Mouse (Mus musculus) right cerebral cortex, postnatal 10 days (tissue): ENCODE measurements around the gene Rapgef2.

ENCODE experiments used
- DNase-seq, 2 experiments: peaks; one replicate each; pipeline ENCODE4 v3.0.0; 2021; ENCODE audit warnings: low spot score in 2 of 2

Gene Rapgef2

DNA sequence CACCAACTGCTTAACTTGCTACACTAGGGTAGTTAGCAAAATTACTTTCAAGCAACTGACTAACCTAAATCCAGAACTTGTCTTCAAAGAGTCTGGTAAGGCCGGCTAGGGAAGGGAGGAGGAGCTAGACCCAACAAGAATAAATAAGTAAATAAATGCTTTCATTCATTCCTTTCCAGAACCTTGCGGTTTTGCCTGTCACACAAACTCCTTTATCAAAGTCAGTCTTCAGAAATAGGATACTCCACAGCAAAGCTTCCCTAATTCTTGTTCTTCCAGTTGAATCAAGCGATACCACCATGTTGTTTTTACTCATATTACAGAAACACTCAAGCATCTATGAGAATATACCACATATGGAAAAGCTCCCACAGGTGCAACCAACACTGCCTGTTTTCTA lies 2.3 kb downstream of the Rapgef2 start:
- no peak for DNase-seq

- no peak for DNase-seq
Observed at GRCm38 (mm10) chr3:79283031-79283430, 3.3 kb downstream of the Rapgef2 start.

DNA sequence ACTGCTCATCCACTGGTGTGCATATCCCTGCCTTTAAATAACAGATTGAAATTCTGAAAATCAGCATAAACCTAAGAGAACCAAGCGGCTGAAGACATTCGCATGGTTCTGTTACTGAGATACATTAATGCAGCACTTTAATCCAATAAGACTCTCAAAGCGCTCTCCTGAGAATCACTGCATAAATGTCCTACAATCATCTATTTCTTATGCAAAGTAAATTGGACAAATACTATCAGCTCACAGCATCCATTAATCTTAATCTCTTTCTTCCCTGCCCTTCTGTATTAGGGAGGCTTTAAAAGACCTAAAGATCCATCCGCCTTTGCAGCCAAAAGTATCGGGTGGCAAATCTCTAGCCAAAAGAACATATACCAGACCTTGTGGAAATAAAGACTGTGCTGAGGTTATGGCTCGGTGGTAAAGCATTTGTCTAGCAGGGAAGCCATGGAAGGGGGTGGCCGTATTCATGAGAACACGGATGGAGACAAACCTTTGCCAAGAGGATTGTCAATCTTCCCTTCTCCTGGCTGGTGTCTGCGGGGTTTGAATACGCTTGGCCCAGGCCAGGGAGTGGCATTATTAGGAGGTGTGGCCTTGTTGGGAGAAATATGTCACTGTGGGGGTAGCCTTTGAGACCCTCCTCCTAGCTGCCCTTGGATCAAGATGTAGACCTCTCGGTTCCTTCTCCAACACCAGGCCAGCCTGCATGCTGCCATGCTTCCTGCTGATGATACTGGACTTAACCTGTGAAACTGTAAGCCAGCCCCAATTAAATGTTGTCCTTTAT lies 10.3 kb downstream of the Rapgef2 start:
- DNase-seq: no peak

- no peak for DNase-seq
Observed at GRCm38 (mm10) chr3:79273350-79273749, 13.0 kb downstream of the Rapgef2 start.

DNA sequence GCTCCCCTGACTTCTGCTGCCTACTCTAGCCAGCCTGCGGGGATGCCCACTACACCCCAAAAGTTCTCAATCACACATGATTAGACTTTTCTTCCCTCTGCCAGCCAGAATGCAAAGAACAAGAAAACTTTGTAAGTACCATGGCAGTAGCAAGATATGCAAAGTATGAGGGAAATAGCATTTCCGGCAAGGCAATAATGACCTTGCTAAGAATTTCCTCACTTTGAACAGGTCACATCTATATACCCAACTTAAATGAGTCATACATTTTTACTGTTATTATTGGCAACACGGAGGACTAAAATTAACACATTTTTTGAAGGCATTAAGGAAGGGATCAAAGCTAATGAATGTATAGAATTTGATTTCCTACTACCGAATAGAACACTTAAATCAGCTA lies 13.4 kb downstream of the Rapgef2 start:
- no peak for DNase-seq

GRCm38 (mm10) chr3:79270980-79271555 lies 15.2 kb downstream of the Rapgef2 start:
- DNase-seq: no peak

DNA sequence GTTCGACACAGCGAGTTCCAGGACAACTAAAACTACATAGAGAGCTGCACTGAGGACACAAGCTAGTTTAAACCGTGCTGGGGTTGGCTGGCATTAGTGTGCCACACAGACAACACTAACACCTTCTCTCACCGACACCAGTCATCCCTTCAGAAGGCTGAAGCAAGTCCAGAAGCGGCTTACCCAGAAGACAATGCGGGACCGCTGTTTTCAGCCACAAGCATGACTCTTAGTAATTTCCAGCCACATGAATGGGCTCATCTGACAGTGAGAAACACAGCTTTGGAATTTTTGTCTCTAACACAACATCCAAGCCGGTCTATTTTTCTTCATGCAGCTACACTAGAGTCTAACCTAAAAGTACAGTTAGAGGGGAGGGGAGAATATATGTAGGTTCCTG lies 16.4 kb downstream of the Rapgef2 start:
- no peak for DNase-seq

- no peak for DNase-seq
Observed at GRCm38 (mm10) chr3:79266976-79267375, 19.3 kb downstream of the Rapgef2 start.

DNA sequence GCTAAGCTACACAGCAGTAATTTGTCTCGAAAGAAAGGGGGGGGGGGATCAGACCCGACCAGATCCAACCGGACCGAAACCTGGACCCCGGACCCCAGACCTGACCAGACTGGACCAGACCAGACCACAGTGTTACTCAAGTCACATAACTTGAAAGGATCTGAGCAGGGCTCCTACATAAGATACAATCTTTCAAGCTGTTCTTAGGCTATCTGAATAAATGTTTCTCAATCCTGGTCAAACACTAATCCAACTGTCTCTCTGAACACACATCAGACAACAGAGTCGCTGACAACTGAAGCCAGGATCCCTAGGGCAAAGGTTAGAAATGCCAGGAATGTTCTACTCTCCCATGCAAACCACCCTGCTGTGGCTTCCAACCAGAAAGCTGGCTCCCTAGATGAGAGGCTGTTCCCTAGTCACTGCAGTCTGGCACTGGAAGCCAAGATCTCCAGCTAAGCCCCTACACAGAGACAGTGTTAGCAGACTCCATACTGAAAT lies 24.5 kb downstream of the Rapgef2 start:
- DNase-seq: peak in 1 of 2 experiments; percentile 39

DNA sequence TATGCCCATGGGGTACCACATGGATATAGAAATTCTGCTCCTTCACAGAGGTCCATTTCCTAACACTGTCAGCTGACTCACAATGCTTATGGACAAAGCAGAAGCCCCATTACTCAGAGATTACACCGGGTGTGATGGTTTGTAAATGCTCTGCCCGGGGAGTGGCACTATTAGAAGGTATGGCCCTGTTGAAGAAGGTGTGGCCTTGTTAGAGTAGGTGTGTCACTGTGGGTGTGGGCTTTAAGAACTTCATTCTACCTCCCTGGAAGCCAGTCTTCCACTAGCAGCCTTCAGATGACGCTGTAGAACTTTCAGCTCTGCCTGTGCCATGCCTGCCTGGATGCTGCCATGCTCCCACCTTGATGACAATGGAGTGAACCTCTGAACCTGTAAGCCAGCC lies 32.3 kb downstream of the Rapgef2 start:
- no peak for DNase-seq

GRCm38 (mm10) chr3:79253416-79253815 lies 32.9 kb downstream of the Rapgef2 start:
- DNase-seq: no peak

GRCm38 (mm10) chr3:79252921-79253394 lies 33.4 kb downstream of the Rapgef2 start:
- DNase-seq: no peak

- peak; percentile 75 to 87 for DNase-seq
Observed at GRCm38 (mm10) chr3:79249955-79250354, 36.4 kb downstream of the Rapgef2 start.

- DNase-seq: no peak
Observed at GRCm38 (mm10) chr3:79248659-79249235, 37.6 kb downstream of the Rapgef2 start.

- DNase-seq: no peak
Observed at GRCm38 (mm10) chr3:79248208-79248607, 38.1 kb downstream of the Rapgef2 start.

GRCm38 (mm10) chr3:79244347-79244746 lies 42.0 kb downstream of the Rapgef2 start:
- no peak for DNase-seq

- no peak for DNase-seq
Observed at GRCm38 (mm10) chr3:79242922-79243705, 43.2 kb downstream of the Rapgef2 start.

GRCm38 (mm10) chr3:79242298-79242697 lies 44.0 kb downstream of the Rapgef2 start:
- DNase-seq: no peak

GRCm38 (mm10) chr3:79239066-79239462 lies 47.3 kb downstream of the Rapgef2 start:
- DNase-seq: no peak

- no peak for DNase-seq
Observed at GRCm38 (mm10) chr3:79238456-79239065, 47.8 kb downstream of the Rapgef2 start.

- DNase-seq: no peak
Observed at GRCm38 (mm10) chr3:79237619-79238342, 48.5 kb downstream of the Rapgef2 start.
